Comparison of ENCODE assay signal across 9 mouse cellular contexts in genomic region chr16:94331886-94332252, GRCm38 (mm10). TPM values are rescaled to one million over a fixed set of nuclear protein-coding genes. Genes with fewer than 3 reads are reported as not detected.
DNase-seq lines count a peak whose midpoint lies in the region; ATAC-seq lines count a peak whose summit lies in the region.
"Had no signal": no experiment of that assay in that cellular context is flagged by ENCODE, and none has a peak within 500 bp of the region (broad histone marks: within the 10 kb centered on the region; RNA-seq: fewer than 3 reads in every experiment).

No protein-coding gene starts in this region.

- no peak overlapping the region for H3K9ac ChIP-seq in liver, embryonic 13.5 days
- no peak overlapping the region for H3K9ac ChIP-seq in hindbrain, embryonic 16.5 days (ENCODE audit: low read depth, low read length)
- H3K9ac ChIP-seq: neural tube, embryonic 13.5 days had no signal

- H3K27me3 ChIP-seq in liver, embryonic 13.5 days = peaks cover 32% of the 10 kb centered on the region
- H3K27me3 ChIP-seq in hindbrain, embryonic 16.5 days (replicated peaks; ENCODE audit: control insufficient read depth, insufficient read depth, low read length) = peaks cover 8% of the 10 kb centered on the region

- no peak overlapping the region for H3K4me3 ChIP-seq in liver, embryonic 13.5 days (replicated peaks)
- no peak overlapping the region for H3K4me3 ChIP-seq in hindbrain, embryonic 16.5 days (ENCODE audit: low read length)
- H3K4me3 ChIP-seq: neural tube, embryonic 13.5 days had no signal

- peak; percentile 56 to 72 for DNase-seq in left cerebral cortex, adult 18-20 months (ENCODE audit: low spot score in 2 of 2)
- DNase-seq in left cerebral cortex, postnatal 10 days (ENCODE audit: extremely low spot score in 1 of 2, low spot score in 2 of 2) = no peak
- peak; percentile 63 for DNase-seq in MEL-GATA-1-ER (ENCODE audit: extremely low read depth, low read depth)
- peak; percentile 40 for DNase-seq in c-Kit-negative CD71-positive TER-119-positive erythroid progenitor cells, embryonic 14.5 days (ENCODE audit: low read depth, low spot score)
- DNase-seq in gastrocnemius, postnatal 10 days = peak; percentile 68
- DNase-seq in liver, embryonic 13.5 days = peak; percentile 55
- DNase-seq in spleen, adult 18-20 months = peak; percentile 54 to 83

- no peaks in the 10 kb centered on the region for H3K36me3 ChIP-seq in liver, embryonic 13.5 days
- H3K36me3 ChIP-seq in hindbrain, embryonic 16.5 days (ENCODE audit: control insufficient read depth, insufficient read depth, low read length) = no peaks in the 10 kb centered on the region
- H3K36me3 ChIP-seq: neural tube, embryonic 13.5 days had no signal

- H3K9me3 ChIP-seq in liver, embryonic 13.5 days (replicated peaks) = no peaks in the 10 kb centered on the region
- no peaks in the 10 kb centered on the region for H3K9me3 ChIP-seq in hindbrain, embryonic 16.5 days (ENCODE audit: control insufficient read depth, low read length)
- H3K9me3 ChIP-seq: neural tube, embryonic 13.5 days had no signal

- intact Hi-C loops in left cerebral cortex, postnatal 10 days (cut with DNase I) = no loop called here

- 49% methylated on average over 5 of the region's 5 CpGs for WGBS in liver, embryonic 13.5 days (ENCODE audit: insufficient replicate concordance)
- WGBS in hindbrain, embryonic 16.5 days = 56% methylated on average over 5 of the region's 5 CpGs

- H3K4me1 ChIP-seq in liver, embryonic 13.5 days (replicated peaks) = peaks cover 22% of the 10 kb centered on the region
- H3K4me1 ChIP-seq in hindbrain, embryonic 16.5 days (ENCODE audit: control insufficient read depth, insufficient read depth, low read depth, low read length) = peaks cover 11% of the 10 kb centered on the region

- ATAC-seq in liver, embryonic 13.5 days (ENCODE audit: low read depth) = no peak; the same call in 1 of the 2 replicates
- ATAC-seq in hindbrain, embryonic 16.5 days = no peak

- H3K27ac ChIP-seq in liver, embryonic 13.5 days = no peak overlapping the region
- no peak overlapping the region for H3K27ac ChIP-seq in hindbrain, embryonic 16.5 days (ENCODE audit: low read depth, low read length)
- H3K27ac ChIP-seq: neural tube, embryonic 13.5 days had no signal

- no peak overlapping the region for H3K4me2 ChIP-seq in liver, embryonic 13.5 days
- H3K4me2 ChIP-seq in hindbrain, embryonic 16.5 days (ENCODE audit: low read length) = no peak overlapping the region
- H3K4me2 ChIP-seq: neural tube, embryonic 13.5 days had no signal

RNA-seq across cellular contexts. Expression of gene Ripply3, which starts 3.6 kb away (rescaled TPM):
- total RNA-seq in left cerebral cortex, adult 18-20 months (2021) = under 1 TPM in 1 of 2 experiments, not detected in 1; 0.23 TPM
- under 1 TPM in 1 of 2 experiments, not detected in 1; 0.43 TPM for total RNA-seq in left cerebral cortex, postnatal 10 days (2021)
- total RNA-seq in gastrocnemius, postnatal 10 days (2021) = 1 to 10 TPM; 1.9 to 3.4 TPM
- polyA plus RNA-seq in liver, embryonic 13.5 days (2015; fragmentation: Nextera tagmentation; extraction: Ambion mirVana) = 1.5 and 1.7 TPM in 2 replicates
- polyA plus RNA-seq in hindbrain, embryonic 16.5 days (2015; fragmentation: Nextera tagmentation; extraction: Ambion mirVana) = 0.84 and 1.3 TPM in 2 replicates

RNA-seq across cellular contexts. Expression of gene Hlcs, which starts 18.5 kb away (rescaled TPM):
- 10 to 100 TPM; 16.8 to 17.7 TPM for total RNA-seq in left cerebral cortex, adult 18-20 months (2021)
- total RNA-seq in left cerebral cortex, postnatal 10 days (2021) = 10 to 100 TPM; 12.4 to 13.1 TPM
- 1 to 10 TPM; 7.0 to 7.7 TPM for total RNA-seq in gastrocnemius, postnatal 10 days (2021)
- 2.5 and 2.9 TPM in 2 replicates for polyA plus RNA-seq in liver, embryonic 13.5 days (2015; fragmentation: Nextera tagmentation; extraction: Ambion mirVana)
- polyA plus RNA-seq in hindbrain, embryonic 16.5 days (2015; fragmentation: Nextera tagmentation; extraction: Ambion mirVana) = 7.9 and 8.3 TPM in 2 replicates

RNA-seq across cellular contexts. Expression of gene Ttc3, which starts 38.5 kb away (rescaled TPM):
- total RNA-seq in left cerebral cortex, adult 18-20 months (2021) = 1,000 to 10,000 TPM in 1 of 2 experiments, 100 to 1,000 TPM in 1; 991 to 1,074 TPM
- 100 to 1,000 TPM; 798 to 822 TPM for total RNA-seq in left cerebral cortex, postnatal 10 days (2021)
- total RNA-seq in gastrocnemius, postnatal 10 days (2021) = 100 to 1,000 TPM; 103 to 128 TPM
- polyA plus RNA-seq in liver, embryonic 13.5 days (2015; fragmentation: Nextera tagmentation; extraction: Ambion mirVana) = 29.6 and 31.9 TPM in 2 replicates
- polyA plus RNA-seq in hindbrain, embryonic 16.5 days (2015; fragmentation: Nextera tagmentation; extraction: Ambion mirVana) = 889 and 920 TPM in 2 replicates

RNA-seq across cellular contexts. Expression of gene Pigp, which starts 39.8 kb away (rescaled TPM):
- 10 to 100 TPM; 34.0 to 45.4 TPM for total RNA-seq in left cerebral cortex, adult 18-20 months (2021)
- 10 to 100 TPM; 46.8 to 51.4 TPM for total RNA-seq in left cerebral cortex, postnatal 10 days (2021)
- 100 to 1,000 TPM; 144 to 146 TPM for total RNA-seq in gastrocnemius, postnatal 10 days (2021)
- 55.5 and 58.3 TPM in 2 replicates for polyA plus RNA-seq in liver, embryonic 13.5 days (2015; fragmentation: Nextera tagmentation; extraction: Ambion mirVana)
- 108 and 122 TPM in 2 replicates for polyA plus RNA-seq in hindbrain, embryonic 16.5 days (2015; fragmentation: Nextera tagmentation; extraction: Ambion mirVana)

Comparison
In these comparisons a context has a peak if more than half of its experiments do, and no peak if none do; other contexts are left out.
1. DNase-seq: peak in left cerebral cortex, adult 18-20 months (2 of 2), MEL-GATA-1-ER (single experiment), c-Kit-negative CD71-positive TER-119-positive erythroid progenitor cells, embryonic 14.5 days (single experiment), gastrocnemius, postnatal 10 days (single experiment), liver, embryonic 13.5 days (single experiment) and spleen, adult 18-20 months (2 of 2); none in left cerebral cortex, postnatal 10 days (0 of 2).
2. RNA of gene Ttc3, which starts 38.5 kb away (total RNA-seq): 991 to 1,074 TPM in left cerebral cortex, adult 18-20 months and 798 to 822 TPM in left cerebral cortex, postnatal 10 days; 103 to 128 TPM in gastrocnemius, postnatal 10 days; every median in the first group is over 4 times any median in the second.